19 mouse cellular contexts compared by ENCODE assay signal in the genomic region with DNA sequence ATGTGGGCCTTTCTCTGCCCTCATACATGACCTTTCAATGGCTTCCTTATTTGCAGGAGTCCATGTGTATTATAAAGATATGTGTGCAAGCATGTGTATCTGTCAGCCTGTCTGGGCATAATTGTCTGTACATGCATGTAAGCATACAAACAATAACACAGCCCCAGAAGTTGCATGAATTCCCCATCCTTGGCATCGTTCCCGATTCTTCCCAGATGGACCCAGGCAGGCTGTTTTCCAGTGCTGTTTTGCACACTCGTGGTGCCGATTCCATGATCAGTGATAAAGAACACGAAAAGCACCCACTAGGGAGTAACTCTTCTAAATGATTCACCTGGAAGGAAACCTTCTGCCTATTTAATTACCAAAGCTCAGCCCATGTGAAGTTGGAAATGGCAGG.
A peak's percentile ranks its signal among the peaks of the same experiment; 100 is the strongest.
DNase-seq lines count a peak whose midpoint lies in the region; ATAC-seq and TF ChIP-seq lines count a peak whose summit lies in the region.
"Had no signal": no experiment of that assay in that cellular context is flagged by ENCODE, and none has a peak within 500 bp of the region (broad histone marks: within the 10 kb centered on the region; RNA-seq: fewer than 3 reads in every experiment).

No protein-coding gene starts in this region.

- no peaks in the 10 kb centered on the region for H3K27me3 ChIP-seq in forebrain, embryonic 15.5 days
- H3K27me3 ChIP-seq in forebrain, embryonic 11.5 days (ENCODE audit: control insufficient read depth, insufficient read depth, low read length): no peaks in the 10 kb centered on the region
- H3K27me3 ChIP-seq in lung, postnatal 0 days (replicated peaks; ENCODE audit: insufficient read depth, low read length): no peaks in the 10 kb centered on the region
- H3K27me3 ChIP-seq in hindbrain, embryonic 10.5 days (ENCODE audit: insufficient read depth, poor library complexity, severe bottlenecking): no peaks in the 10 kb centered on the region
- H3K27me3 ChIP-seq: embryonic facial prominence, embryonic 15.5 days; heart, embryonic 12.5 days; hindbrain, embryonic 15.5 days; Patski had no signal

- H3K27ac ChIP-seq in forebrain, embryonic 15.5 days (replicated peaks): 0 out of 2 replicates have a peak overlapping the region, but pooled peaks have one; percentile 9
- no peak overlapping the region for H3K27ac ChIP-seq in forebrain, embryonic 11.5 days (ENCODE audit: low read depth, low read length)
- H3K27ac ChIP-seq in lung, postnatal 0 days (ENCODE audit: low read length): no peak overlapping the region
- no peak overlapping the region for H3K27ac ChIP-seq in hindbrain, embryonic 10.5 days
- H3K27ac ChIP-seq: embryonic facial prominence, embryonic 15.5 days; forebrain, embryonic 10.5 days; hindbrain, embryonic 15.5 days had no signal

- no peak for TF ChIP-seq EP300 in lung, postnatal 0 days (IDR thresholded peaks at IDR 0.05)

- no peaks in the 10 kb centered on the region for H3K36me3 ChIP-seq in forebrain, embryonic 15.5 days
- H3K36me3 ChIP-seq in forebrain, embryonic 11.5 days (ENCODE audit: control insufficient read depth, insufficient read depth, low read length): no peaks in the 10 kb centered on the region
- no peaks in the 10 kb centered on the region for H3K36me3 ChIP-seq in lung, postnatal 0 days (ENCODE audit: insufficient read depth, low read length)
- H3K36me3 ChIP-seq in hindbrain, embryonic 10.5 days: no peaks in the 10 kb centered on the region
- H3K36me3 ChIP-seq: embryonic facial prominence, embryonic 15.5 days; forebrain, embryonic 10.5 days; hindbrain, embryonic 15.5 days had no signal

- H3K9ac ChIP-seq in forebrain, embryonic 15.5 days (replicated peaks): no peak overlapping the region
- H3K9ac ChIP-seq in forebrain, embryonic 11.5 days (ENCODE audit: low read length): no peak overlapping the region
- no peak overlapping the region for H3K9ac ChIP-seq in lung, postnatal 0 days (replicated peaks; ENCODE audit: low read depth)
- H3K9ac ChIP-seq: embryonic facial prominence, embryonic 15.5 days; heart, embryonic 12.5 days; hindbrain, embryonic 15.5 days had no signal

- TF ChIP-seq CTCF in lung, postnatal 0 days (IDR thresholded peaks at IDR 0.05): no peak

- DNase-seq in cerebellum, postnatal 10 days: peak; percentile 56 to 59
- DNase-seq in cerebellum, adult 11-12 months: no peak
- no peak for DNase-seq in forebrain, embryonic 11.5 days (ENCODE audit: low spot score)
- DNase-seq in lung, postnatal 0 days (ENCODE audit: low spot score): peak; percentile 4
- DNase-seq in lung, postnatal 10 days: no peak
- DNase-seq in hindbrain, embryonic 10.5 days (ENCODE audit: low spot score): no peak
- DNase-seq: adrenal gland, postnatal 14 days; embryo, embryonic 11 days; gastrocnemius, adult 2 months; gastrocnemius, postnatal 25 days had no signal

- no peak overlapping the region for H3K4me2 ChIP-seq in forebrain, embryonic 15.5 days (replicated peaks)
- H3K4me2 ChIP-seq in forebrain, embryonic 11.5 days (ENCODE audit: low read depth, low read length, severe bottlenecking): no peak overlapping the region
- no peak overlapping the region for H3K4me2 ChIP-seq in lung, postnatal 0 days (replicated peaks; ENCODE audit: low read depth, low read length)
- H3K4me2 ChIP-seq: embryonic facial prominence, embryonic 15.5 days; heart, embryonic 12.5 days; hindbrain, embryonic 15.5 days had no signal

- WGBS in forebrain, embryonic 15.5 days: 81% methylated on average over 5 of the region's 5 CpGs
- 95% methylated on average over 5 of the region's 5 CpGs for WGBS in forebrain, embryonic 11.5 days
- 72% methylated on average over 5 of the region's 5 CpGs for WGBS in lung, postnatal 0 days
- 92% methylated on average over 5 of the region's 5 CpGs for WGBS in hindbrain, embryonic 10.5 days

- no peak overlapping the region for H3K4me3 ChIP-seq in forebrain, embryonic 15.5 days
- no peak overlapping the region for H3K4me3 ChIP-seq in forebrain, embryonic 11.5 days (ENCODE audit: low read depth, low read length)
- no peak overlapping the region for H3K4me3 ChIP-seq in lung, postnatal 0 days (ENCODE audit: low read depth, low read length)
- H3K4me3 ChIP-seq in hindbrain, embryonic 10.5 days: no peak overlapping the region
- H3K4me3 ChIP-seq: embryonic facial prominence, embryonic 15.5 days; erythroblast, embryonic 14.5 days; forebrain, embryonic 10.5 days; gastrocnemius, adult 2 months; heart, embryonic 12.5 days; hindbrain, embryonic 15.5 days had no signal

- H3K9me3 ChIP-seq in forebrain, embryonic 15.5 days: no peaks in the 10 kb centered on the region
- H3K9me3 ChIP-seq in forebrain, embryonic 11.5 days (ENCODE audit: control insufficient read depth, low read length): no peaks in the 10 kb centered on the region; the same call in 1 of the 2 replicates
- H3K9me3 ChIP-seq in lung, postnatal 0 days (ENCODE audit: low read length): no peaks in the 10 kb centered on the region
- H3K9me3 ChIP-seq in hindbrain, embryonic 10.5 days: peaks cover 8% of the 10 kb centered on the region; the same call in 1 of the 2 replicates
- H3K9me3 ChIP-seq: embryonic facial prominence, embryonic 15.5 days; hindbrain, embryonic 15.5 days had no signal

- H3K4me1 ChIP-seq in forebrain, embryonic 15.5 days: peaks cover 22% of the 10 kb centered on the region
- H3K4me1 ChIP-seq in forebrain, embryonic 11.5 days (replicated peaks; ENCODE audit: control insufficient read depth, insufficient read depth, low read length): no peaks in the 10 kb centered on the region
- H3K4me1 ChIP-seq in lung, postnatal 0 days (ENCODE audit: insufficient read depth, low read depth, low read length): peaks cover 25% of the 10 kb centered on the region; the same call in 1 of the 2 replicates
- H3K4me1 ChIP-seq in hindbrain, embryonic 10.5 days (replicated peaks): peaks cover 13% of the 10 kb centered on the region

- ATAC-seq in forebrain, embryonic 15.5 days (replicated peaks): no peak
- no peak for ATAC-seq in forebrain, embryonic 11.5 days (replicated peaks; ENCODE audit: low FRiP score)
- no peak for ATAC-seq in lung, postnatal 0 days
- ATAC-seq: activated CD4-positive, CD25-positive, alpha-beta regulatory T cell, adult 4 months; intestine, embryonic 16.5 days; Patski had no signal

Comparison
In these comparisons a context has a peak if more than half of its experiments do, and no peak if none do; other contexts are left out.
1. DNase-seq: peak in cerebellum, postnatal 10 days (2 of 2) and lung, postnatal 0 days (single experiment); none in cerebellum, adult 11-12 months (single experiment), forebrain, embryonic 11.5 days (single experiment), lung, postnatal 10 days (single experiment) and hindbrain, embryonic 10.5 days (single experiment).